In the genomic region with DNA sequence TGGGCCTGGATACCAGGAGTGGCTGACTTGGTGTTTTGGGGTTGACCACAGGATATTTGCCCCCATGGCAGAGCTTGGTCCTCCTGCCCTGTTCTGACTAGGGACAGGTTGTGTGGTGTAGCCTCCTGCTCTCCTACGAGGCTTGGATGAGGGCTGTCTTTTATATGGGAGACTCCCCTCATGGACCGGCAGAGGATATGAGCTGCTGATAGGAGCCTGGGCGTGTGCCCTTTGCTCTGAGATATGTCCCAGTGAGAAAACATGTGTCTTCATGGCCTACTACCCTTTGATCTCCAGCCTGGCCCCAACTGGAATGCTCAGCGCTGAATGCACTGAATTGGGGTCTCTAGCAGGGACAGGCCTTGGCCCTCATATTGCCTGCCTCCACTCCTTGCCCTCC, we compare ENCODE assay signal across 31 mouse cellular contexts. TPM values are rescaled to one million over a fixed set of nuclear protein-coding genes. Genes with fewer than 3 reads are reported as not detected.
DNase-seq lines count a peak whose midpoint lies in the region; ATAC-seq and TF ChIP-seq lines count a peak whose summit lies in the region.
"Had no signal": no experiment of that assay in that cellular context is flagged by ENCODE, and none has a peak within 500 bp of the region (broad histone marks: within the 10 kb centered on the region; RNA-seq: fewer than 3 reads in every experiment).

No protein-coding gene starts in this region.

- H3K4me1 ChIP-seq in heart, embryonic 10.5 days = peaks cover 23% of the 10 kb centered on the region
- peaks cover 18% of the 10 kb centered on the region for H3K4me1 ChIP-seq in liver, postnatal 0 days (ENCODE audit: insufficient read depth)
- H3K4me1 ChIP-seq in liver, embryonic 11.5 days (replicated peaks; ENCODE audit: control insufficient read depth, insufficient read depth, low read length) = 0 out of 2 replicates have a peak, but pooled peaks cover 3% of the 10 kb centered on the region
- H3K4me1 ChIP-seq in intestine, embryonic 15.5 days (replicated peaks) = peaks cover 4% of the 10 kb centered on the region
- H3K4me1 ChIP-seq in intestine, postnatal 0 days (replicated peaks; ENCODE audit: control insufficient read depth, insufficient read depth, low read length) = no peaks in the 10 kb centered on the region; the same call in none of the 2 replicates
- H3K4me1 ChIP-seq in midbrain, embryonic 11.5 days (ENCODE audit: control insufficient read depth, insufficient read depth, low read length) = peaks cover 4% of the 10 kb centered on the region

- intact Hi-C loops in heart, postnatal 36 days (cut with DNase I) = no loop called here

- TF ChIP-seq CTCF in liver, postnatal 0 days (IDR thresholded peaks at IDR 0.05; ENCODE audit: low read depth) = no peak
- TF ChIP-seq CTCF in intestine, postnatal 0 days (IDR thresholded peaks at IDR 0.05; ENCODE audit: low read depth) = no peak

- no peak overlapping the region for H3K4me3 ChIP-seq in heart, embryonic 10.5 days
- no peak overlapping the region for H3K4me3 ChIP-seq in liver, postnatal 0 days (ENCODE audit: low read depth, low read length)
- no peak overlapping the region for H3K4me3 ChIP-seq in liver, embryonic 11.5 days (ENCODE audit: low read depth, low read length)
- no peak overlapping the region for H3K4me3 ChIP-seq in intestine, embryonic 15.5 days (replicated peaks)
- H3K4me3 ChIP-seq in intestine, postnatal 0 days (ENCODE audit: low read depth, low read length) = no peak overlapping the region
- H3K4me3 ChIP-seq in midbrain, embryonic 11.5 days (ENCODE audit: low read depth, low read length) = no peak overlapping the region
- H3K4me3 ChIP-seq: embryonic facial prominence, embryonic 13.5 days; embryonic facial prominence, embryonic 15.5 days; erythroblast, embryonic 14.5 days; forebrain, embryonic 10.5 days; forebrain, embryonic 12.5 days had no signal

- no peaks in the 10 kb centered on the region for H3K36me3 ChIP-seq in heart, embryonic 10.5 days
- no peaks in the 10 kb centered on the region for H3K36me3 ChIP-seq in liver, postnatal 0 days (replicated peaks; ENCODE audit: insufficient read depth, low read length)
- no peaks in the 10 kb centered on the region for H3K36me3 ChIP-seq in liver, embryonic 11.5 days (ENCODE audit: control insufficient read depth, insufficient read depth, low read length)
- no peaks in the 10 kb centered on the region for H3K36me3 ChIP-seq in intestine, embryonic 15.5 days
- no peaks in the 10 kb centered on the region for H3K36me3 ChIP-seq in intestine, postnatal 0 days (ENCODE audit: control insufficient read depth, insufficient read depth)
- H3K36me3 ChIP-seq in midbrain, embryonic 11.5 days (ENCODE audit: control insufficient read depth, insufficient read depth, low read length) = no peaks in the 10 kb centered on the region
- H3K36me3 ChIP-seq: embryonic facial prominence, embryonic 13.5 days; embryonic facial prominence, embryonic 15.5 days; forebrain, embryonic 10.5 days; forebrain, embryonic 12.5 days; G1E had no signal

- no peak overlapping the region for H3K9ac ChIP-seq in liver, postnatal 0 days (replicated peaks)
- H3K9ac ChIP-seq in liver, embryonic 11.5 days (ENCODE audit: low read depth, low read length) = no peak overlapping the region
- no peak overlapping the region for H3K9ac ChIP-seq in intestine, embryonic 15.5 days
- H3K9ac ChIP-seq in intestine, postnatal 0 days (ENCODE audit: low read depth, low read length) = no peak overlapping the region
- no peak overlapping the region for H3K9ac ChIP-seq in midbrain, embryonic 11.5 days (ENCODE audit: low read length)
- H3K9ac ChIP-seq: embryonic facial prominence, embryonic 13.5 days; embryonic facial prominence, embryonic 15.5 days; forebrain, embryonic 12.5 days had no signal

- H3K27ac ChIP-seq in heart, embryonic 10.5 days = peak overlapping the region; percentile 29; the same call in 1 of the 2 replicates
- 0 out of 2 replicates have a peak overlapping the region, but pooled peaks have one; percentile 34 for H3K27ac ChIP-seq in liver, postnatal 0 days (ENCODE audit: low read depth)
- no peak overlapping the region for H3K27ac ChIP-seq in liver, embryonic 11.5 days (ENCODE audit: low read depth, low read length)
- H3K27ac ChIP-seq in intestine, embryonic 15.5 days = no peak overlapping the region
- no peak overlapping the region for H3K27ac ChIP-seq in intestine, postnatal 0 days (ENCODE audit: low read depth, low read length)
- H3K27ac ChIP-seq in midbrain, embryonic 11.5 days (ENCODE audit: low read depth, low read length) = no peak overlapping the region
- H3K27ac ChIP-seq: embryonic facial prominence, embryonic 13.5 days; embryonic facial prominence, embryonic 15.5 days; forebrain, embryonic 10.5 days; forebrain, embryonic 12.5 days had no signal

- H3K9me3 ChIP-seq in heart, embryonic 10.5 days = no peaks in the 10 kb centered on the region
- no peaks in the 10 kb centered on the region for H3K9me3 ChIP-seq in liver, postnatal 0 days (ENCODE audit: low read length)
- no peaks in the 10 kb centered on the region for H3K9me3 ChIP-seq in liver, embryonic 11.5 days (ENCODE audit: control insufficient read depth, low read length)
- no peaks in the 10 kb centered on the region for H3K9me3 ChIP-seq in intestine, embryonic 15.5 days
- no peaks in the 10 kb centered on the region for H3K9me3 ChIP-seq in intestine, postnatal 0 days (ENCODE audit: control insufficient read depth)
- no peaks in the 10 kb centered on the region for H3K9me3 ChIP-seq in midbrain, embryonic 11.5 days (ENCODE audit: control insufficient read depth, low read length)
- H3K9me3 ChIP-seq: embryonic facial prominence, embryonic 13.5 days; embryonic facial prominence, embryonic 15.5 days; forebrain, embryonic 12.5 days; G1E had no signal

- ATAC-seq in liver, postnatal 0 days = peak; percentile 57
- no peak for ATAC-seq in liver, embryonic 11.5 days (replicated peaks; ENCODE audit: low FRiP score)
- ATAC-seq in intestine, embryonic 15.5 days = peak; percentile 69
- ATAC-seq in intestine, postnatal 0 days = peak; percentile 61
- ATAC-seq in midbrain, embryonic 11.5 days (ENCODE audit: low FRiP score) = no peak
- ATAC-seq: activated CD4-positive, CD25-positive, alpha-beta regulatory T cell, adult 4 months; CD4-positive, CD25-positive, alpha-beta regulatory T cell, adult 4 months; forebrain, embryonic 14.5 days; Patski had no signal

- DNase-seq in heart, embryonic 10.5 days (ENCODE audit: low spot score) = no peak
- no peak for DNase-seq in heart, postnatal 36 days
- no peak for DNase-seq in liver, postnatal 0 days
- no peak for DNase-seq in liver, embryonic 11.5 days (ENCODE audit: low spot score)
- no peak for DNase-seq in midbrain, embryonic 11.5 days (ENCODE audit: low spot score, missing footprints)
- DNase-seq: adrenal gland, adult 8-10 months; adrenal gland, postnatal 14 days; adrenal gland, postnatal 36 days; B cell, adult 2 months; cerebellum, adult 11 months; cerebellum, adult 18-20 months; cerebellum, adult 8-10 months; cerebellum, adult 9-11 months; cerebellum, postnatal 14 days; cerebellum, postnatal 36 days; embryo, embryonic 11 days had no signal

- no peak overlapping the region for H3K4me2 ChIP-seq in liver, postnatal 0 days (ENCODE audit: low read depth, low read length)
- no peak overlapping the region for H3K4me2 ChIP-seq in liver, embryonic 11.5 days
- H3K4me2 ChIP-seq in intestine, embryonic 15.5 days (replicated peaks) = no peak overlapping the region
- H3K4me2 ChIP-seq in intestine, postnatal 0 days (replicated peaks; ENCODE audit: low read depth) = no peak overlapping the region
- no peak overlapping the region for H3K4me2 ChIP-seq in midbrain, embryonic 11.5 days
- H3K4me2 ChIP-seq: embryonic facial prominence, embryonic 13.5 days; embryonic facial prominence, embryonic 15.5 days; forebrain, embryonic 12.5 days had no signal

- no peak for TF ChIP-seq EP300 in liver, postnatal 0 days (IDR thresholded peaks at IDR 0.05; ENCODE audit: low read depth)

- 64% methylated on average over 4 of the region's 4 CpGs for WGBS in heart, embryonic 10.5 days
- 62% methylated on average over 4 of the region's 4 CpGs for WGBS in liver, postnatal 0 days (ENCODE audit: insufficient replicate concordance)
- 78% methylated on average over 4 of the region's 4 CpGs for WGBS in liver, embryonic 11.5 days
- 66% methylated on average over 4 of the region's 4 CpGs for WGBS in intestine, embryonic 15.5 days
- 53% methylated on average over 4 of the region's 4 CpGs for WGBS in intestine, postnatal 0 days
- WGBS in midbrain, embryonic 11.5 days = 86% methylated on average over 4 of the region's 4 CpGs

- peaks cover 8% of the 10 kb centered on the region; the same call in 1 of the 2 replicates for H3K27me3 ChIP-seq in heart, embryonic 10.5 days (ENCODE audit: insufficient read depth, poor library complexity, severe bottlenecking)
- no peaks in the 10 kb centered on the region for H3K27me3 ChIP-seq in liver, postnatal 0 days (ENCODE audit: insufficient read depth, low read length)
- H3K27me3 ChIP-seq in liver, embryonic 11.5 days (replicated peaks; ENCODE audit: control insufficient read depth, insufficient read depth, low read length) = no peaks in the 10 kb centered on the region
- H3K27me3 ChIP-seq in intestine, embryonic 15.5 days (replicated peaks) = no peaks in the 10 kb centered on the region
- H3K27me3 ChIP-seq in intestine, postnatal 0 days (replicated peaks; ENCODE audit: control insufficient read depth, insufficient read depth, low read length) = no peaks in the 10 kb centered on the region
- no peaks in the 10 kb centered on the region for H3K27me3 ChIP-seq in midbrain, embryonic 11.5 days (ENCODE audit: control insufficient read depth, insufficient read depth, low read length)
- H3K27me3 ChIP-seq: CH12.LX, Patski had no signal

RNA-seq across cellular contexts. Expression of a gene that starts 42.4 kb away (rescaled TPM):
- polyA plus RNA-seq in heart, embryonic 10.5 days (2016; fragmentation: Nextera tagmentation; extraction: Ambion mirVana) = 0.53 and 3.8 TPM in 2 replicates
- total RNA-seq in heart, postnatal 36 days (2021) = not detected
- polyA plus RNA-seq in liver, postnatal 0 days (2015; fragmentation: Nextera tagmentation; extraction: Ambion mirVana) = not detected in 2 replicates
- polyA plus RNA-seq in liver, embryonic 11.5 days (2014; fragmentation: Nextera tagmentation; extraction: Ambion mirVana) = 6.3 and 6.8 TPM in 2 replicates
- polyA plus RNA-seq in intestine, embryonic 15.5 days (2015; fragmentation: Nextera tagmentation; extraction: Ambion mirVana) = 15.2 and 18.4 TPM in 2 replicates
- 5.9 and 8.2 TPM in 2 replicates for polyA plus RNA-seq in intestine, postnatal 0 days (2015; fragmentation: Nextera tagmentation; extraction: Ambion mirVana)
- 0.25 and 0.88 TPM in 2 replicates for polyA plus RNA-seq in midbrain, embryonic 11.5 days (2014; fragmentation: Nextera tagmentation; extraction: Ambion mirVana)
- total RNA-seq: adrenal gland, adult 18-20 months; adrenal gland, adult 8-10 months; adrenal gland, postnatal 14 days; adrenal gland, postnatal 36 days; CH12.LX; common myeloid progenitor, adult 5-6 weeks; G1E had no signal
- polyA plus RNA-seq: activated CD4-positive, CD25-positive, alpha-beta regulatory T cell, adult 4 months; CD4-positive, CD25-positive, alpha-beta regulatory T cell, adult 4 months; forebrain, embryonic 14.5 days; G1E; Patski had no signal

Comparison
In these comparisons a context has a peak if more than half of its experiments do, and no peak if none do; other contexts are left out.
1. H3K27ac ChIP-seq: peak in heart, embryonic 10.5 days (single experiment) and liver, postnatal 0 days (single experiment); none in liver, embryonic 11.5 days (single experiment), intestine, embryonic 15.5 days (single experiment), intestine, postnatal 0 days (single experiment) and midbrain, embryonic 11.5 days (single experiment).
2. ATAC-seq: peak in liver, postnatal 0 days (single experiment), intestine, embryonic 15.5 days (single experiment) and intestine, postnatal 0 days (single experiment); none in liver, embryonic 11.5 days (single experiment) and midbrain, embryonic 11.5 days (single experiment).